Mouse (Mus musculus) heart, postnatal 0 days (tissue): ENCODE data around the gene Acrbp. TPM values are rescaled to one million over a fixed set of nuclear protein-coding genes. Genes with fewer than 3 reads are reported as not detected.

Experiments used
- ATAC-seq: fragments of 200-750 bp; cut with Nextera tagmentation; 2 replicates; pipeline ENCODE4 v1.8.0; 2017; ENCODE audit warnings: low read depth, moderate number of reproducible peaks, moderate library complexity; ENCODE audit not compliant: insufficient read depth
- DNase-seq: peaks from one replicate; pipeline ENCODE4 v3.0.0-alpha.2; 2016; ENCODE audit warnings: low spot score
- H3K27ac ChIP-seq: fragments of 300-500 bp; sonication (generic); 2 replicates; pipeline ENCODE4 v1.5.1; 2014; ENCODE audit warnings: low read depth, mild to moderate bottlenecking
- H3K27me3 ChIP-seq: fragments of 300-500 bp; sonication (generic); 2 replicates; pipeline ENCODE4 v1.6.1; 2014; ENCODE audit warnings: low read length, mixed read lengths; ENCODE audit not compliant: control insufficient read depth, insufficient read depth
- H3K36me3 ChIP-seq: fragments of 300-500 bp; sonication (generic); replicated peaks from 2 replicates; pipeline ENCODE4 v1.6.1; 2014; ENCODE audit warnings: low read length, mixed read lengths; ENCODE audit not compliant: control insufficient read depth, insufficient read depth
- H3K4me1 ChIP-seq: fragments of 300-500 bp; sonication (generic); 2 replicates; pipeline ENCODE4 v1.6.1; 2014; ENCODE audit warnings: antibody characterized with exemption; ENCODE audit not compliant: control insufficient read depth, insufficient read depth
- H3K4me2 ChIP-seq: fragments of 300-500 bp; sonication (generic); 2 replicates; pipeline ENCODE4 v1.6.1; 2014; ENCODE audit warnings: low read depth, mild to moderate bottlenecking, low read length, moderate library complexity
- H3K4me3 ChIP-seq: fragments of 300-500 bp; sonication (generic); 2 replicates; pipeline ENCODE4 v1.5.1; 2014; ENCODE audit warnings: low read depth, low read length
- H3K9ac ChIP-seq: fragments of 300-500 bp; sonication (generic); replicated peaks from 2 replicates; pipeline ENCODE4 v1.6.1; 2014; ENCODE audit warnings: low read depth, low read length, mixed read lengths
- H3K9me3 ChIP-seq: fragments of 300-500 bp; sonication (generic); replicated peaks from 2 replicates; pipeline ENCODE4 v1.6.1; 2016; ENCODE audit warnings: low read length; ENCODE audit not compliant: control insufficient read depth
- CTCF ChIP-seq: IDR thresholded peaks from 2 replicates; pipeline ENCODE4 v1.5.1; 2016; ENCODE audit warnings: antibody characterized with exemption, control low read depth, low read depth
- EP300 ChIP-seq: IDR thresholded peaks from 2 replicates; pipeline ENCODE4 v1.6.1; 2016; ENCODE audit warnings: antibody characterized with exemption, low read depth
- WGBS: fragments of 180-500 bp; shearing (Covaris S2); extraction: QIAGEN DNeasy Blood & Tissue Kit; methylation state at CpG from one replicate; pipeline ENCODE4 v1.1.7; 2014; 5-methylcytosine and 5-hydroxymethylcytosine counted together
- polyA plus RNA-seq: library from polyadenylated mRNA; unstranded; fragments of >200 nt; fragmentation: Nextera tagmentation; extraction: Ambion mirVana; gene quantifications from 2 replicates; pipeline ENCODE4 v1.2.1, GENCODE M21; 2015
- total RNA-seq: library from RNA; depleted of rRNA; stranded (reverse); fragments of >200 nt; gene quantifications from 2 replicates; pipeline ENCODE4 v1.2.3, GENCODE M21; 2014; ENCODE audit warnings: low replicate concordance

Acrbp gene
- total and polyA plus RNA-seq, 2 experiments from 2014 or later = 2.6 to 2.7 TPM

GRCm38 (mm10) chr6:125071170-125071895 is 21.8 kb downstream of the Acrbp start:
- ATAC-seq (no peak), DNase-seq (no peak)
- no peak overlapping the region; the same call in 1 of the 2 replicates for H3K4me2 ChIP-seq
- H3K4me1 ChIP-seq = no peaks in the 10 kb centered on the region
- no peak overlapping the region for H3K4me3 ChIP-seq
- no peak overlapping the region for H3K9ac ChIP-seq
- TF ChIP-seq EP300 = no peak
- no peak for TF ChIP-seq CTCF
- H3K27me3 ChIP-seq = no peaks in the 10 kb centered on the region
- 66% methylated on average over 18 of the region's 18 CpGs for WGBS
- no peaks in the 10 kb centered on the region for H3K9me3 ChIP-seq
- no peaks in the 10 kb centered on the region for H3K36me3 ChIP-seq
- no peak overlapping the region for H3K27ac ChIP-seq

- Histone ChIP-seq H3K4me3 (no peak overlapping the region), H3K27ac (no peak overlapping the region), H3K27me3 (no peaks in the 10 kb centered on the region), H3K4me2 (no peak overlapping the region; the same call in 1 of the 2 replicates), H3K9me3 (no peaks in the 10 kb centered on the region), H3K4me1 (no peaks in the 10 kb centered on the region), H3K9ac (no peak overlapping the region), H3K36me3 (no peaks in the 10 kb centered on the region)
- DNase-seq (no peak), ATAC-seq (no peak)
- 25% methylated on average over 2 of the region's 2 CpGs for WGBS
- no peak for TF ChIP-seq EP300
- no peak for TF ChIP-seq CTCF
These were observed 22.4 kb downstream of the Acrbp start for GRCm38 (mm10) chr6:125071896-125072279.

GRCm38 (mm10) chr6:125073825-125074224 is 24.3 kb downstream of the Acrbp start:
- H3K27ac ChIP-seq = no peak overlapping the region
- no peak overlapping the region for H3K4me3 ChIP-seq
- no peak for TF ChIP-seq CTCF
- TF ChIP-seq EP300 = no peak
- DNase-seq (no peak), ATAC-seq (no peak)
- H3K4me1 ChIP-seq = no peaks in the 10 kb centered on the region
- H3K9ac ChIP-seq = no peak overlapping the region
- H3K36me3 ChIP-seq = no peaks in the 10 kb centered on the region
- 58% methylated on average over 8 of the region's 8 CpGs for WGBS
- H3K4me2 ChIP-seq = no peak overlapping the region
- no peaks in the 10 kb centered on the region for H3K27me3 ChIP-seq
- H3K9me3 ChIP-seq = no peaks in the 10 kb centered on the region

GRCm38 (mm10) chr6:125081394-125081793 is 31.9 kb downstream of the Acrbp start:
- ATAC-seq (no peak; the same call in 1 of the 2 replicates), DNase-seq (no peak)
- 24% methylated on average over 25 of the region's 25 CpGs for WGBS

GRCm38 (mm10) chr6:125081797-125082560 is 32.5 kb downstream of the Acrbp start:
- peak overlapping the region; percentile 62 for H3K4me2 ChIP-seq
- H3K9me3 ChIP-seq = no peaks in the 10 kb centered on the region
- DNase-seq (peak; percentile 97), ATAC-seq (peak; percentile 91)
- peak overlapping the region; percentile 40 for H3K4me3 ChIP-seq
- WGBS = 25% methylated on average over 45 of the region's 45 CpGs
- no peaks in the 10 kb centered on the region for H3K4me1 ChIP-seq
- H3K9ac ChIP-seq = no peak overlapping the region
- no peaks in the 10 kb centered on the region for H3K36me3 ChIP-seq
- no peaks in the 10 kb centered on the region for H3K27me3 ChIP-seq
- peak; percentile 97 for TF ChIP-seq CTCF
- no peak for TF ChIP-seq EP300
- 0 out of 2 replicates have a peak overlapping the region, but pooled peaks have one; percentile 15 for H3K27ac ChIP-seq

More at GRCm38 (mm10) chr6:125081394-125081793, 31.9 kb downstream of the Acrbp start:
- Histone ChIP-seq H3K27me3 (no peaks in the 10 kb centered on the region), H3K4me2 (peak overlapping the region; percentile 62), H3K9ac (no peak overlapping the region), H3K4me1 (no peaks in the 10 kb centered on the region), H3K4me3 (peak overlapping the region; percentile 40), H3K27ac (0 out of 2 replicates have a peak overlapping the region, but pooled peaks have one; percentile 15), H3K9me3 (no peaks in the 10 kb centered on the region), H3K36me3 (no peaks in the 10 kb centered on the region)
- TF ChIP-seq EP300 (no peak), CTCF (no peak)
